Mouse (Mus musculus) embryonic stem cell, embryonic (primary cell): ENCODE results near the gene Syt3.

ENCODE experiments used
- CTCF ChIA-PET, 4 experiments: fragments of 300-600 bp in 2 of 4; fragments of 350-600 bp in 2 of 4; sonication (Branson Sonifier 250); formaldehyde crosslinking; loops; one replicate each; lab custom pipeline; 2022; ENCODE audit warnings: inconsistent platforms in 2 of 4; lab: Charles Lee
- POLR2A ChIA-PET, 4 experiments: fragments of 300-600 bp in 2 of 4; fragments of 350-600 bp in 2 of 4; sonication (Branson Sonifier 250); formaldehyde crosslinking; loops; one replicate each; lab custom pipeline; 2022; ENCODE audit warnings: antibody characterized with exemption in 4 of 4, inconsistent platforms in 1 of 4; lab: Charles Lee

Gene Syt3

DNA sequence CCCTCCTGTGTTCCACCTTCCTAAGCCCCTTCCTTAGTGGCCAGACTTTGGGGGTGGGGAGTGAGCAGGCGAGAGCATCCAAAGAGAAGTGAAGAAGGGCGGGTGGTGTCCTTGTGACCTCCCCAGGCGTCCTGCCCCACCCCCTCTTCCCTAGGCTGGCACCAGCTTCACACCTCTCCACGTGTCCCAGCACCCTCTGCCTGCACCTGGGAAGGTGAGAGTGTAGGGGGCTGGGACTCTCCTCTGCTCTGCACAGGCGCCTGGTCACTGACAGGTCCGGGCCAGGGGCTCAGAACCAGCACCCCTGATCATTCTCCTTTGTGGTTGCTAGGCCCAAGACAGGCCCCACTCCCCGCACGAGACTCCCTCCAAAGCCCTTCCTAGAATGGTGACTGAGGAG is 43.8 kb downstream of the Syt3 start:
- ChIA-PET POLR2A (interaction anchor here in 3 of 4 experiments (0.7 to 1.3 kb wide), 6 partner anchors 15 to 276 kb away, joined by 3 to 7 read pairs (median 4); no protein-coding TSS in a partner anchor), CTCF (interaction anchor here in 3 of 4 experiments (0.6 to 0.8 kb wide), 3 partner anchors 15 to 100 kb away, joined by 3 read pairs; no protein-coding TSS in a partner anchor)

DNA sequence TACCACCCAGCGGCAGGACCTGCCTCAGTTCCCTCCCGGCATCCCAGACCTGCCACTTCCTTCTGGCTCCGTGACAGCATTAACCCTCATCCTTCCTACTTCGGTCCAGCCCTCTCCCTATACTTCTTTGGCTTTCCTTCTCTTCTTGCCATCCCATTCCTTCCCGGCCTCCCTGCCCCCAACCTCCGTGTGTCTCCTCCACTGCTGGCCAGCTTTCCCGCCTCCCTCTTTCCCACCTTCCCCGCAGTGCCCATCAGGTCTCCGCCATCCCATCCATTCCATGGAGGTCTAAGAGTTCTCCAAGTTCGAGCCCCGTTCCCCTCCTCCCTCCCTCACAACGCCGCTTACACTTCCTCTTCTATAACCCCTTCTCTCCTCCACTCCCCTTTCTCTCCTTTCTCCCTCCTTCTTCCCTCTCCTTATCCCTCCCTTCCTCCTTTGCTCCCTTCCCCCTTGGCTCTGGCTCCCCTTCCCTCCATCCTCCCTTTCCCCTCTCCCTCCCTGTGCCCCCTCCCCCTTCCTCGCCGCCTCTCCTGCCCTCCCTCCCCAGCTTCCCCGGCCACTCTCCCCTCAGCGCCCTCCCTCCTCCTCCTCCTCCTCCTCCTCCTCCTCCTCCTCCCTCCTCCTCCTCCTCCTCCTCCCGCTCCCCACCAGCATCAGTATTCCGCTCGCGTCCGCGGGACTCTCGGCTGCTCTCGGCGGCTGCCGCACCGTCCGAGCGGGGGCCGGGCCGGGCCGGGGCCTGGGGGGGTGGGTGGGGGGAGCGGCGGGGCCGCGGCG is 44.5 kb downstream of the Syt3 start:
- ChIA-PET CTCF (interaction anchor here (0.6 to 1.4 kb wide), 7 partner anchors 14 to 534 kb away, joined by 3 to 12 read pairs (median 3); no protein-coding TSS in a partner anchor), POLR2A (interaction anchor here in 2 of 4 experiments (0.6 to 1.5 kb wide), 5 partner anchors 15 to 275 kb away, joined by 3 to 7 read pairs (median 3); no protein-coding TSS in a partner anchor)

GRCm38 (mm10) chr7:44428968-44429521 is 45.1 kb downstream of the Syt3 start, which contains the start of gene Lrrc4b:
Lrrc4b (plus strand) TSS chr7:44429018.
- CTCF ChIA-PET: interaction anchor here in 3 of 4 experiments (0.6 to 2.1 kb wide), 8 partner anchors 13 to 534 kb away, joined by 3 to 12 read pairs (median 4); no protein-coding TSS in a partner anchor
- POLR2A ChIA-PET: interaction anchor here in 3 of 4 experiments (0.5 to 2.3 kb wide), 9 partner anchors 17 to 342 kb away, joined by 3 to 10 read pairs (median 4); partner anchors contain the start of genes Emc10 (in 1 of the 3), Fam71e1 (in 1 of the 3) and Josd2 (in 1 of the 3)

GRCm38 (mm10) chr7:44429534-44430488 is 45.9 kb downstream of the Syt3 start:
- CTCF ChIA-PET: interaction anchor here in 3 of 4 experiments (0.9 to 2.1 kb wide), 9 partner anchors 12 to 167 kb away, joined by 3 to 8 read pairs (median 4); no protein-coding TSS in a partner anchor
- POLR2A ChIA-PET: interaction anchor here (0.5 to 2.3 kb wide), 19 partner anchors 12 to 341 kb away, joined by 3 to 10 read pairs (median 3); partner anchors contain the start of genes Emc10 (in 2 of the 4), Fam71e1 (in 2 of the 4), Josd2 (in 2 of the 4) and 1700028J19Rik (in 1 of the 4)

- CTCF ChIA-PET: interaction anchor here in 1 of 4 experiments (1.1 kb wide), 1 partner anchor 81 kb away, joined by 3 read pairs; no protein-coding TSS in a partner anchor
- POLR2A ChIA-PET: interaction anchor here in 2 of 4 experiments (0.7 to 1.6 kb wide), 7 partner anchors 10 to 158 kb away, joined by 3 to 6 read pairs (median 3); partner anchors contain the start of genes Emc10 (in 1 of the 2), Fam71e1 (in 1 of the 2), Kcnc3 (in 1 of the 2) and Syt3 (in 1 of the 2)
Measured at GRCm38 (mm10) chr7:44432550-44432949, 48.6 kb downstream of the Syt3 start.

GRCm38 (mm10) chr7:44433371-44433770 is 49.5 kb downstream of the Syt3 start:
- ChIA-PET CTCF (interaction anchor here in 3 of 4 experiments (0.5 to 1.9 kb wide), 14 partner anchors 10 to 181 kb away, joined by 3 to 8 read pairs (median 6); partner anchors contain the start of genes Josd2 (in 1 of the 3) and Pold1 (in 1 of the 3)), POLR2A (interaction anchor here (0.6 to 1.4 kb wide), 25 partner anchors 9 to 1284 kb away, joined by 3 to 14 read pairs (median 4); partner anchors contain the start of genes Josd2 (in 2 of the 4), 1700028J19Rik (in 1 of the 4), 2410002F23Rik (in 1 of the 4) and Aldh16a1 (in 1 of the 4))

- ChIA-PET CTCF (interaction anchor here in 3 of 4 experiments (0.5 to 1.9 kb wide), 11 partner anchors 11 to 171 kb away, joined by 3 to 8 read pairs (median 5); partner anchors contain the start of genes Josd2 (in 1 of the 3) and Pold1 (in 1 of the 3)), POLR2A (interaction anchor here in 3 of 4 experiments (0.6 to 1.4 kb wide), 25 partner anchors 8 to 1284 kb away, joined by 3 to 14 read pairs (median 4); partner anchors contain the start of genes Josd2 (in 2 of the 3), 1700028J19Rik (in 1 of the 3), 2410002F23Rik (in 1 of the 3) and Aldh16a1 (in 1 of the 3))
Measured at GRCm38 (mm10) chr7:44434089-44434488, 50.2 kb downstream of the Syt3 start.

- CTCF ChIA-PET: interaction anchor here in 1 of 4 experiments (0.6 to 1.1 kb wide), 5 partner anchors 24 to 250 kb away, joined by 3 to 5 read pairs (median 3); no protein-coding TSS in a partner anchor
- POLR2A ChIA-PET: interaction anchor here in 2 of 4 experiments (1.0 to 1.5 kb wide), 2 partner anchors 10 to 61 kb away, joined by 3 to 4 read pairs; partner anchors contain the start of genes Emc10 (in 1 of the 2) and Fam71e1 (in 1 of the 2)
Measured at GRCm38 (mm10) chr7:44435796-44436195, 51.9 kb downstream of the Syt3 start.

GRCm38 (mm10) chr7:44436267-44436666 is 52.4 kb downstream of the Syt3 start:
- ChIA-PET POLR2A (interaction anchor here in 2 of 4 experiments (1.0 to 1.5 kb wide), 2 partner anchors 9 to 60 kb away, joined by 3 to 4 read pairs; partner anchors contain the start of genes Emc10 (in 1 of the 2) and Fam71e1 (in 1 of the 2)), CTCF (interaction anchor here in 1 of 4 experiments (0.6 to 1.1 kb wide), 3 partner anchors 27 to 214 kb away, joined by 3 to 5 read pairs (median 4); no protein-coding TSS in a partner anchor)

DNA sequence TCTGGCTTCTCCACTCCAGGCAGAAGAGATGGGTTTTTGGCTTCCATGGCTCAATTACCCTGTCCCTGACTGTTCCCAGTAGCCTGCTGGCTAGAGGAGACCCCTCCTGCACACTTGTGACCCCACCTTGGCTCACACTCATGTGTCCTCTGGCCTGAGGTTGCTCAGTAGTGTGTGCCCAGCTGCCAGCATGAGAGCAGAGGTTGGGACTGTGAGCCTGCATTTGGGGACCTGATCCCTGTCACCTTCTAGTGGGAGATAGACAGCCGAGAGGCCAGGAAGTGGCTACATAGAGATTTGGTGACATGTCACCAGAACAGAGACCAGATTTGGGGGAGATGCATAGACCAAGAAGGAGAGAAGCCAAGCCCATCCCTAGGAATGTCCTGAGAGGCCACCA is 53.3 kb downstream of the Syt3 start:
- CTCF ChIA-PET: no interaction called here
- POLR2A ChIA-PET: no interaction called here

DNA sequence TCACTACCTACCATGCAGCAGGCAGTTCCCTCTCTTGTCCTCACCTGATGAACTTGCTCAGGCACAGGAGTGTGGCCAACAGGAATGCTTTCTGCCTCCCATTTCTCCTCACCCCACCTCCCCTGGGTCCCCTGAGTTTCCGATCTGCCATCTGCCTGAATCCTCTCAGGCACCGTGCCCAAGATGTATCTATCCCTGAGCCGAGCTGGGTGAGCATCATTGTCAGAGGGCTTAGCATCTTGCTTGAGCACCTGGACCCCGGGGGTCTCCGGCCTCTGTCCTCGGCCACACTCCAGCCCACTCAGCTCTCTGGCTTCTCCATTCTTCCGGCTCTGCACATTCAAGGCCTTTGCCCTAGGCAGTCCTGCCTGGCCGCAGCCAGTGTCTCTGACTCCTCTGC is 54.0 kb downstream of the Syt3 start:
- CTCF ChIA-PET: interaction anchor here in 2 of 4 experiments (0.7 kb wide), 2 partner anchors 50 to 204 kb away, joined by 3 read pairs; no protein-coding TSS in a partner anchor
- POLR2A ChIA-PET: interaction anchor here in 1 of 4 experiments (1.5 kb wide), 1 partner anchor 29 kb away, joined by 3 read pairs; no protein-coding TSS in a partner anchor

- POLR2A ChIA-PET: no interaction called here
- CTCF ChIA-PET: no interaction called here
Measured at GRCm38 (mm10) chr7:44439696-44440095, 55.8 kb downstream of the Syt3 start.

GRCm38 (mm10) chr7:44440479-44440878 is 56.6 kb downstream of the Syt3 start:
- ChIA-PET POLR2A (interaction anchor here in 2 of 4 experiments (0.6 to 2.1 kb wide), 2 partner anchors 46 to 246 kb away, joined by 4 to 6 read pairs; no protein-coding TSS in a partner anchor), CTCF (no interaction called here)

DNA sequence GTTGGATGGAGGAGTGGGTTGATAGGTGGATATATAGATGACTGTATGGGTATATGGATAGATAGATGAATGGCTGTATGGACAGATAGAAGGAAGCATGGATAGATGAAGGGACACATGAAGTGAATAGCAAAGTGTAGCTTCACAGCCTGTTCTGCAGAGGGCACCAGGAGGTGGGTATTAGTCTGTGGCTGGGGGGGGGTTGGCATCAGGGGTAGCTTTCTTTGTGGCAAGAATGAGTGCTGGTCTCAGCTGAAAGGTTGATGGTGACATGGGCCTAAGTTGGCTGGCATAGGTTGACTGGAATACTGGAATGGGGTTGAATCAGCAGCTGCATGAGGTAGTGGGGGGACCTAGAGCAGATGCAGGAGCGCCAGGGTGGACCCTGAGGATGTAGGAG is 57.3 kb downstream of the Syt3 start:
- POLR2A ChIA-PET: interaction anchor here (0.6 to 2.1 kb wide), 7 partner anchors 19 to 216 kb away, joined by 3 to 6 read pairs (median 3); partner anchors contain the start of genes 1700008O03Rik (in 1 of the 4) and Klk1 (in 1 of the 4)
- CTCF ChIA-PET: interaction anchor here in 1 of 4 experiments (2.0 kb wide), 1 partner anchor 11 kb away, joined by 5 read pairs; no protein-coding TSS in a partner anchor

DNA sequence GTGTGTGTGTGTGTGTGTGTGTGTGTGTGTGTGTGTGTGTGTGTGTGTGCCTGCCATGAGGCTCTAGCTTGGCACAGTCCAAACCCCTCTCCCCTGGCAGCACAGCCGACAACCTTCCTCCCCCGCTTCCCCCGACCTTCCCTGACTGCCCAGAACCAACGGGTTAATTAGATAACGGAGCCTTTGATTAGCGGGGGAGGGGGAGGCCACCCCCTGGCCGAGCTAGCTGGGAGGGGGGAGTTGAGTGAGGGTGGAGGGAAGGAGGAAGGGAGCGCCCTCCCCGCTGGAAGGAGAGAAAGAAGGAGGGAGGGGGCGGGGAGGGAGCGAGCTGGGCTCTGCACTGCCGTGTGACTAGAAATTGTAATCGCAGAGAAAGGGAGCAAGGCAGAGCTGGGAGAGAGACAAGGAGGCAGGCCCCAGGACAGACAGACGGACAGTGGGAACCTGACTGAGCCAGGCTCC is 57.8 kb downstream of the Syt3 start:
- CTCF ChIA-PET: interaction anchor here in 2 of 4 experiments (0.5 to 2.0 kb wide), 2 partner anchors 11 to 649 kb away, joined by 5 to 8 read pairs; no protein-coding TSS in a partner anchor

More for the DNA sequence above, 57.8 kb downstream of the Syt3 start:
- POLR2A ChIA-PET: interaction anchor here (0.6 to 2.1 kb wide), 11 partner anchors 8 to 761 kb away, joined by 3 to 7 read pairs (median 3); partner anchors contain the start of genes 1700008O03Rik (in 1 of the 4) and Klk1 (in 1 of the 4)
